Mouse (Mus musculus) effector memory CD4-positive, alpha-beta T cell, adult 7 months (primary cell): ENCODE data around the gene Ddx42. TPM values are rescaled to one million over a fixed set of nuclear protein-coding genes. Genes with fewer than 3 reads are reported as not detected.

ENCODE experiments used
- polyA plus RNA-seq: library from polyadenylated mRNA; unstranded; fragments of 100-300 nt; shearing (Covaris generic); gene quantifications from one replicate; pipeline ENCODE4 v1.2.1, GENCODE M21; 2017

Ddx42 gene
- polyA plus RNA-seq, result 119 TPM

GRCm38 (mm10) chr11:106216730-106217490, at the start of gene Ddx42:
Gene Ddx42, plus strand, starts transcription at chr11:106216926.

GRCm38 (mm10) chr11:106202123-106202465, 14.6 kb upstream of the Ddx42 start, which contains the start of gene Strada:
Gene Strada, minus strand, starts transcription at chr11:106202168.

GRCm38 (mm10) chr11:106215927-106216729, 598 bp upstream of the Ddx42 start, which contains the start of gene Ccdc47:
Gene Ccdc47, minus strand, starts transcription at chr11:106216344.

GRCm38 (mm10) chr11:106255685-106256451, 39.1 kb downstream of the Ddx42 start, which contains the start of the genes Ftsj3 and Psmc5:
Gene Ftsj3, minus strand, starts transcription at chr11:106256079.
Gene Psmc5, plus strand, starts transcription at chr11:106256154.

GRCm38 (mm10) chr11:106272644-106273310, 56.1 kb downstream of the Ddx42 start, which contains the start of gene Smarcd2:
Gene Smarcd2, minus strand, starts transcription at chr11:106272972.

GRCm38 (mm10) chr11:106276454-106276853, 59.7 kb downstream of the Ddx42 start, which contains the start of gene Tcam1:
Gene Tcam1, plus strand, starts transcription at chr11:106276672.

Other genes starting within 250 kb of the Ddx42 start
- not detected for gene Ace, start 249.0 kb upstream of the Ddx42 start, polyA plus RNA-seq
- gene Ace3, start 222.3 kb upstream of the Ddx42 start, polyA plus RNA-seq, result not detected
- not detected for gene Kcnh6, start 208.8 kb upstream of the Ddx42 start, polyA plus RNA-seq
- gene Dcaf7, start 180.1 kb upstream of the Ddx42 start, polyA plus RNA-seq, result 77.0 TPM
- gene Taco1, start 150.9 kb upstream of the Ddx42 start, polyA plus RNA-seq, result 4.9 TPM
- gene Map3k3, start 132.3 kb upstream of the Ddx42 start, polyA plus RNA-seq, result 98.7 TPM
- gene Gm10840, start 56.1 kb upstream of the Ddx42 start, polyA plus RNA-seq, result not detected
- 1,126 TPM for gene Limd2, start 56.1 kb upstream of the Ddx42 start, polyA plus RNA-seq
- gene Strada, start 14.8 kb upstream of the Ddx42 start, polyA plus RNA-seq, result 29.8 TPM
- gene Ccdc47, start 582 bp upstream of the Ddx42 start, polyA plus RNA-seq, result 51.3 TPM
- gene Ftsj3, start 39.2 kb downstream of the Ddx42 start, polyA plus RNA-seq, result 79.2 TPM
- 134 TPM for gene Psmc5, start 39.2 kb downstream of the Ddx42 start, polyA plus RNA-seq
- gene Smarcd2, start 56.0 kb downstream of the Ddx42 start, polyA plus RNA-seq, result 119 TPM
- 0.35 TPM for gene Tcam1, start 59.7 kb downstream of the Ddx42 start, polyA plus RNA-seq
- gene Gh, start 84.9 kb downstream of the Ddx42 start, polyA plus RNA-seq, result not detected
- 0.44 TPM for gene Cd79b, start 97.8 kb downstream of the Ddx42 start, polyA plus RNA-seq
- gene Scn4a, start 136.4 kb downstream of the Ddx42 start, polyA plus RNA-seq, result 0.06 TPM
- not detected for gene Prr29, start 148.5 kb downstream of the Ddx42 start, polyA plus RNA-seq
- gene Icam2, start 171.1 kb downstream of the Ddx42 start, polyA plus RNA-seq, result 88.7 TPM